Mouse (Mus musculus): ENCODE results near the gene Selenof. TPM values are rescaled to one million over a fixed set of nuclear protein-coding genes. Genes with fewer than 3 reads are reported as not detected.

Gene Selenof
- polyA plus RNA-seq, 1 experiment from 2014 or later: 571 TPM

- Histone ChIP-seq H3K4me3 (ENCODE audit: low read depth, low read length) (no peak overlapping the region), H3K9ac (ENCODE audit: low read depth, low read length) (no peak overlapping the region), H3K9me3 (ENCODE audit: control insufficient read depth) (no peaks in the 10 kb centered on the region), H3K27me3 (replicated peaks; ENCODE audit: control insufficient read depth, insufficient read depth, low read length) (no peaks in the 10 kb centered on the region), H3K36me3 (ENCODE audit: control insufficient read depth, insufficient read depth) (no peaks in the 10 kb centered on the region), H3K4me2 (replicated peaks; ENCODE audit: low read depth) (no peak overlapping the region), H3K27ac (ENCODE audit: low read depth, low read length) (no peak overlapping the region), H3K4me1 (replicated peaks; ENCODE audit: control insufficient read depth, insufficient read depth, low read length) (no peaks in the 10 kb centered on the region)
- TF ChIP-seq CTCF (IDR thresholded peaks at IDR 0.05; ENCODE audit: low read depth): no peak
- ATAC-seq: no peak
- WGBS: 93% methylated on average over 5 of the region's 5 CpGs
Observed at GRCm38 (mm10) chr3:144550036-144550435, 20.1 kb upstream of the Selenof start.

DNA sequence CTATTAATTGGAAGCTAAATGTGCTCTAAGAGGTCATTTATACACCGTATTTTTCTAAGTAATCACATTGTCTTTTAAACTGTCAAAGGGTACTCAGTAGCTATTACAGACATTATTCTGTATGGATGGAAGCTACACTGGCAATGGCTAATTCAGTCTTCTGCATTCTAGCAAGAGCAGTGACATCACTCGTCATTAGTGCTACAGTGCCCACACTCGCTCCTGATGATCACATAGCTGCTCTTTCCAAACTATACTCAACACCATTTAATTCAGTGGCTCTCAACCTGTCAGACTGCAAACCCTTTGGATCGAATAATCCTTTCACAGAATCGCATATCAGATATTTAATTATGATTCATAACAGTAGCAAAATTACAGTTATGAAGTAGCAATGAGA is 19.4 kb upstream of the Selenof start:
- WGBS: 83% methylated on average over 5 of the region's 5 CpGs
- TF ChIP-seq CTCF (IDR thresholded peaks at IDR 0.05; ENCODE audit: low read depth): no peak
- no peaks in the 10 kb centered on the region for H3K27me3 ChIP-seq (replicated peaks; ENCODE audit: control insufficient read depth, insufficient read depth, low read length)
- no peak overlapping the region for H3K27ac ChIP-seq (ENCODE audit: low read depth, low read length)
- ATAC-seq: no peak
- H3K4me2 ChIP-seq (replicated peaks; ENCODE audit: low read depth): no peak overlapping the region
- H3K9ac ChIP-seq (ENCODE audit: low read depth, low read length): no peak overlapping the region
- H3K36me3 ChIP-seq (ENCODE audit: control insufficient read depth, insufficient read depth): no peaks in the 10 kb centered on the region
- H3K4me3 ChIP-seq (ENCODE audit: low read depth, low read length): no peak overlapping the region
- no peaks in the 10 kb centered on the region for H3K4me1 ChIP-seq (replicated peaks; ENCODE audit: control insufficient read depth, insufficient read depth, low read length)
- no peaks in the 10 kb centered on the region for H3K9me3 ChIP-seq (ENCODE audit: control insufficient read depth)

DNA sequence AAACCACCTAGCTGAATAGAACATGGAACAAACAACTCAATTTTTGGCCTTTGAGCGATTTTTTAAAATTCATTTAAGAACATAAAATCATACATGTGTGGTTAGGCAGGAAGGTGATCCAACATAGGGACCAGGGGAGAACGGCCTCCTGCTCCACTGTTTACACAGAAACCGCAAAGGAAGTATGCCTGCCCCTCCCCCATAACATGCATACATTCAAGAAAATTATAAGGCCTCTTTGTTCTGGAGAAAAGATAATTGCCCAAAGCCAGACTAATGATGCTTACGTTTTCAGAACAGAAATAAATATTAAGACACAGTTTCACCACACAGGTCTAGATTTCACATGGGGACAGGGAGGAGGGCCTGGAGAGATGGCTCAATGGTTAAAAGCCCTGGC is 18.7 kb upstream of the Selenof start:
- no peak for ATAC-seq
- H3K9me3 ChIP-seq (ENCODE audit: control insufficient read depth): no peaks in the 10 kb centered on the region
- H3K27me3 ChIP-seq (replicated peaks; ENCODE audit: control insufficient read depth, insufficient read depth, low read length): no peaks in the 10 kb centered on the region
- no peak overlapping the region for H3K27ac ChIP-seq (ENCODE audit: low read depth, low read length)
- no peaks in the 10 kb centered on the region for H3K4me1 ChIP-seq (replicated peaks; ENCODE audit: control insufficient read depth, insufficient read depth, low read length)
- TF ChIP-seq CTCF (IDR thresholded peaks at IDR 0.05; ENCODE audit: low read depth): no peak
- H3K36me3 ChIP-seq (ENCODE audit: control insufficient read depth, insufficient read depth): no peaks in the 10 kb centered on the region
- H3K4me2 ChIP-seq (replicated peaks; ENCODE audit: low read depth): no peak overlapping the region
- no peak overlapping the region for H3K4me3 ChIP-seq (ENCODE audit: low read depth, low read length)
- H3K9ac ChIP-seq (ENCODE audit: low read depth, low read length): no peak overlapping the region
- WGBS: 33% methylated on average over 4 of the region's 4 CpGs

- Histone ChIP-seq H3K9ac (ENCODE audit: low read depth, low read length) (no peak overlapping the region), H3K27me3 (replicated peaks; ENCODE audit: control insufficient read depth, insufficient read depth, low read length) (no peaks in the 10 kb centered on the region), H3K36me3 (ENCODE audit: control insufficient read depth, insufficient read depth) (no peaks in the 10 kb centered on the region), H3K4me1 (replicated peaks; ENCODE audit: control insufficient read depth, insufficient read depth, low read length) (0 out of 2 replicates have a peak, but pooled peaks cover 5% of the 10 kb centered on the region), H3K4me3 (ENCODE audit: low read depth, low read length) (no peak overlapping the region), H3K4me2 (replicated peaks; ENCODE audit: low read depth) (no peak overlapping the region), H3K27ac (ENCODE audit: low read depth, low read length) (no peak overlapping the region), H3K9me3 (ENCODE audit: control insufficient read depth) (no peaks in the 10 kb centered on the region)
- ATAC-seq: no peak
- 43% methylated on average over 7 of the region's 7 CpGs for WGBS
- no peak for TF ChIP-seq CTCF (IDR thresholded peaks at IDR 0.05; ENCODE audit: low read depth)
Observed at GRCm38 (mm10) chr3:144553942-144554341, 16.2 kb upstream of the Selenof start.

GRCm38 (mm10) chr3:144554503-144554902 is 15.6 kb upstream of the Selenof start:
- WGBS: 59% methylated on average over 9 of the region's 9 CpGs
- Histone ChIP-seq H3K4me2 (replicated peaks; ENCODE audit: low read depth) (no peak overlapping the region), H3K4me3 (ENCODE audit: low read depth, low read length) (no peak overlapping the region), H3K9ac (ENCODE audit: low read depth, low read length) (no peak overlapping the region), H3K9me3 (ENCODE audit: control insufficient read depth) (no peaks in the 10 kb centered on the region), H3K4me1 (replicated peaks; ENCODE audit: control insufficient read depth, insufficient read depth, low read length) (0 out of 2 replicates have a peak, but pooled peaks cover 9% of the 10 kb centered on the region), H3K36me3 (ENCODE audit: control insufficient read depth, insufficient read depth) (no peaks in the 10 kb centered on the region), H3K27ac (ENCODE audit: low read depth, low read length) (no peak overlapping the region), H3K27me3 (replicated peaks; ENCODE audit: control insufficient read depth, insufficient read depth, low read length) (no peaks in the 10 kb centered on the region)
- no peak for TF ChIP-seq CTCF (IDR thresholded peaks at IDR 0.05; ENCODE audit: low read depth)
- ATAC-seq: peak; percentile 52; the same call in 1 of the 2 replicates

DNA sequence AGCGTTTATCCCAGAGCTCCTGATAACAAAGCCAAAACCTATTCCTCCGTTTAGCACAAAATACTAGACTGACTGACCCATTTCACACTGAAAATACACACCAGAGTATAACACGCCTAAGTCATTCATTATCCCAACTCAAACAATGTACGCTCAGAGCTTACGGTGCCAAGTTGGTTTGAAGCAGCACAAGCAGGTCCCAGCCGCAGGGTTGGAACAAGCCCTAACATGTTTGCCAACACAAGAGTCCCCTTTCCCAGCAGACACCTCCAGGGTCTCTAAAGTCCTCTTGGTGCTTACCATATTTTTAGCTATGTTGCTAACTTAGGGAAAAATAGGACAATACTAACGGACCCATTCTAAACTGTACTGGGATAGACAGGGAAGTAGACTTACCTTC is 15.0 kb upstream of the Selenof start:
- H3K4me2 ChIP-seq (replicated peaks; ENCODE audit: low read depth): no peak overlapping the region
- H3K36me3 ChIP-seq (ENCODE audit: control insufficient read depth, insufficient read depth): no peaks in the 10 kb centered on the region
- 76% methylated on average over 7 of the region's 7 CpGs for WGBS
- no peaks in the 10 kb centered on the region for H3K27me3 ChIP-seq (replicated peaks; ENCODE audit: control insufficient read depth, insufficient read depth, low read length)
- H3K4me3 ChIP-seq (ENCODE audit: low read depth, low read length): no peak overlapping the region
- no peak for TF ChIP-seq CTCF (IDR thresholded peaks at IDR 0.05; ENCODE audit: low read depth)
- ATAC-seq: no peak
- no peak overlapping the region for H3K27ac ChIP-seq (ENCODE audit: low read depth, low read length)
- 0 out of 2 replicates have a peak, but pooled peaks cover 9% of the 10 kb centered on the region for H3K4me1 ChIP-seq (replicated peaks; ENCODE audit: control insufficient read depth, insufficient read depth, low read length)
- no peaks in the 10 kb centered on the region for H3K9me3 ChIP-seq (ENCODE audit: control insufficient read depth)
- H3K9ac ChIP-seq (ENCODE audit: low read depth, low read length): no peak overlapping the region
